Mouse (Mus musculus): ENCODE measurements at regions not wholly inside any gene's neighbourhood (a gene's known extent, or its start where the extent isn't known, plus 50 kb on each side); places are given as distances from the start of the nearest gene placed in this dataset.

- DNase-seq, result no peak
Measured at GRCm38 (mm10) chr14:66479181-66479580, 470.2 kb upstream of the Gulo start.

GRCm38 (mm10) chr14:66478562-66478961 lies 469.6 kb upstream of the Gulo start:
- no peak for DNase-seq

- DNase-seq, result peak; percentile 9
Measured at GRCm38 (mm10) chr14:66475026-66475425, 466.0 kb upstream of the Gulo start.

GRCm38 (mm10) chr14:66473251-66473550 lies 464.2 kb upstream of the Gulo start:
- no peak for DNase-seq

GRCm38 (mm10) chr14:66472537-66473250 lies 463.7 kb upstream of the Gulo start:
- no peak for DNase-seq

- no peak for DNase-seq
Measured at GRCm38 (mm10) chr14:66462081-66462480, 453.1 kb upstream of the Gulo start.

GRCm38 (mm10) chr14:66460795-66461194 lies 451.8 kb upstream of the Gulo start:
- DNase-seq, result no peak

GRCm38 (mm10) chr14:66458696-66459095 lies 449.7 kb upstream of the Gulo start:
- no peak for DNase-seq

GRCm38 (mm10) chr14:66457300-66457699 lies 448.3 kb upstream of the Gulo start:
- DNase-seq, result no peak

GRCm38 (mm10) chr14:66452828-66453227 lies 443.8 kb upstream of the Gulo start:
- DNase-seq, result no peak

GRCm38 (mm10) chr14:66450351-66450750 lies 441.3 kb upstream of the Gulo start:
- no peak for DNase-seq

- DNase-seq, result no peak
Measured at GRCm38 (mm10) chr14:66442576-66442975, 433.6 kb upstream of the Gulo start.

- no peak for DNase-seq
Measured at GRCm38 (mm10) chr14:66441825-66442224, 432.8 kb upstream of the Gulo start.

GRCm38 (mm10) chr14:66438572-66438971 lies 429.6 kb upstream of the Gulo start:
- no peak for DNase-seq

- DNase-seq, result no peak
Measured at GRCm38 (mm10) chr14:66438001-66438400, 429.0 kb upstream of the Gulo start.

GRCm38 (mm10) chr14:66431630-66432029 lies 422.6 kb upstream of the Gulo start:
- DNase-seq, result no peak

- no peak for DNase-seq
Measured at GRCm38 (mm10) chr14:66424141-66424540, 415.1 kb upstream of the Gulo start.

All from adrenal gland, adult 8-10 months (tissue).